31 mouse cellular contexts compared by ENCODE assay signal in the genomic region with DNA sequence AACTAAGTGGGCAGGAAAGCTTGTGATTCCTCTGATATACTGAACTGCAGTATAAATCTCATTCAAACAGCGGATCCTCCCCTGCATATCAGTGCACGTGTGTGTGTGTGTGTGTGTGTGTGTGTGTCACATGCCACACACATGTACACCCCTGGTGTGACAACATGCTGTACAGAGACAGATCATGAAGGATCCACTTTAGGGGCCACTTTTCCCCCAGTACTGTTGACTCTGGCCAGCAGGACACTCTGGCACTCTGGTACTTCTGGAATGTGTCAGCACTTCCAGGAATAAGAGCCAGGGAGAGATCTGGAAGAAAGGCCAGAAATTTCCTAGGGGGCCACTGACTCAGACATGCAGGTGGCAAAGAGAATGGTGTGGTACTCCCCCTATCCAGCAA. TPM values are rescaled to one million over a fixed set of nuclear protein-coding genes. Genes with fewer than 3 reads are reported as not detected.
DNase-seq lines count a peak whose midpoint lies in the region; ATAC-seq and TF ChIP-seq lines count a peak whose summit lies in the region.
"Had no signal": no experiment of that assay in that cellular context is flagged by ENCODE, and none has a peak within 500 bp of the region (broad histone marks: within the 10 kb centered on the region; RNA-seq: fewer than 3 reads in every experiment).

No protein-coding gene starts in this region.

- H3K9me3 ChIP-seq in forebrain, embryonic 12.5 days, result no peaks in the 10 kb centered on the region
- no peaks in the 10 kb centered on the region for H3K9me3 ChIP-seq in forebrain, embryonic 16.5 days (ENCODE audit: control insufficient read depth, low read length)
- no peaks in the 10 kb centered on the region for H3K9me3 ChIP-seq in heart, embryonic 14.5 days (ENCODE audit: control insufficient read depth, low read length)
- H3K9me3 ChIP-seq: hindbrain, embryonic 10.5 days; megakaryocyte, embryonic 14.5 days; neural tube, embryonic 12.5 days had no signal

- H3K79me2 ChIP-seq in heart, adult 2 months (replicated peaks; ENCODE audit: control insufficient read depth, insufficient read depth, low read length), result no peaks in the 10 kb centered on the region

- no peak for ATAC-seq in forebrain, embryonic 12.5 days (ENCODE audit: low FRiP score)
- ATAC-seq in forebrain, embryonic 16.5 days, result no peak
- ATAC-seq in heart, embryonic 14.5 days (ENCODE audit: insufficient number of reproducible peaks, insufficient read depth, low FRiP score, low read depth), result no peak
- ATAC-seq: CD4-positive, CD25-positive, alpha-beta regulatory T cell, adult 4 months; inflammation-experienced regulatory T-cells, adult 6 months; liver, postnatal 0 days had no signal

- peaks cover 56% of the 10 kb centered on the region for H3K27me3 ChIP-seq in forebrain, embryonic 12.5 days
- H3K27me3 ChIP-seq in forebrain, embryonic 16.5 days (replicated peaks; ENCODE audit: control insufficient read depth, insufficient read depth, low read length), result no peaks in the 10 kb centered on the region
- H3K27me3 ChIP-seq in heart, embryonic 14.5 days (ENCODE audit: control insufficient read depth, insufficient read depth, low read length), result peaks cover 6% of the 10 kb centered on the region
- H3K27me3 ChIP-seq in heart, adult 2 months (ENCODE audit: control insufficient read depth, insufficient read depth, low read length), result no peaks in the 10 kb centered on the region

- no peak overlapping the region for H3K4me2 ChIP-seq in forebrain, embryonic 12.5 days
- H3K4me2 ChIP-seq in forebrain, embryonic 16.5 days (ENCODE audit: low read length), result no peak overlapping the region
- H3K4me2 ChIP-seq in heart, embryonic 14.5 days (ENCODE audit: low read length), result peak overlapping the region; percentile 8; the same call in 1 of the 2 replicates
- H3K4me2 ChIP-seq: liver, embryonic 11.5 days; neural tube, embryonic 12.5 days had no signal

- no peak overlapping the region for H3K4me3 ChIP-seq in forebrain, embryonic 12.5 days (replicated peaks)
- no peak overlapping the region for H3K4me3 ChIP-seq in forebrain, embryonic 16.5 days (replicated peaks; ENCODE audit: low read length)
- no peak overlapping the region for H3K4me3 ChIP-seq in heart, embryonic 14.5 days (ENCODE audit: control insufficient read depth in 1 of 2, insufficient read depth in 1 of 2, low read depth in 1 of 2, low read length in 2 of 2)
- no peak overlapping the region for H3K4me3 ChIP-seq in heart, adult 2 months
- no peak overlapping the region for H3K4me3 ChIP-seq in layer of hippocampus, adult 2 months
- H3K4me3 ChIP-seq: hindbrain, embryonic 10.5 days; left cerebral cortex, adult 2 months; megakaryocyte, embryonic 14.5 days; neural tube, embryonic 12.5 days had no signal

- H3K4me1 ChIP-seq in forebrain, embryonic 12.5 days, result peaks cover 84% of the 10 kb centered on the region
- H3K4me1 ChIP-seq in forebrain, embryonic 16.5 days (replicated peaks; ENCODE audit: control insufficient read depth, insufficient read depth, low read length), result peaks cover 49% of the 10 kb centered on the region
- H3K4me1 ChIP-seq in heart, embryonic 14.5 days (ENCODE audit: control insufficient read depth in 2 of 2, insufficient read depth in 2 of 2, low read length in 2 of 2), result peaks cover 46 to 74% of the 10 kb centered on the region in 2 experiments
- peaks cover 4% of the 10 kb centered on the region; the same call in 1 of the 2 replicates for H3K4me1 ChIP-seq in heart, adult 2 months (ENCODE audit: control insufficient read depth, insufficient read depth, low read length)
- H3K4me1 ChIP-seq: megakaryocyte, embryonic 14.5 days had no signal

- no peak for TF ChIP-seq CTCF in heart, adult 2 months (IDR thresholded peaks at IDR 0.05)
- TF ChIP-seq CTCF in layer of hippocampus, adult 2 months (conservative IDR thresholded peaks at IDR 0.05), result no peak

- no peak overlapping the region for H3K9ac ChIP-seq in forebrain, embryonic 12.5 days
- H3K9ac ChIP-seq in forebrain, embryonic 16.5 days (replicated peaks; ENCODE audit: low read depth, low read length), result no peak overlapping the region; the same call in 1 of the 2 replicates
- H3K9ac ChIP-seq in heart, embryonic 14.5 days (ENCODE audit: low read length), result 0 out of 2 replicates have a peak overlapping the region, but pooled peaks have one; percentile 38
- no peak overlapping the region for H3K9ac ChIP-seq in heart, adult 2 months (ENCODE audit: low read depth, low read length)
- H3K9ac ChIP-seq: liver, postnatal 0 days; neural tube, embryonic 12.5 days had no signal

- 0 out of 2 replicates have a peak overlapping the region, but pooled peaks have one; percentile 11 for H3K27ac ChIP-seq in forebrain, embryonic 12.5 days
- H3K27ac ChIP-seq in forebrain, embryonic 16.5 days (ENCODE audit: low read length), result no peak overlapping the region
- H3K27ac ChIP-seq in heart, embryonic 14.5 days (replicated peaks in 1 of 2; ENCODE audit: control insufficient read depth in 1 of 2, insufficient read depth in 1 of 2, low read depth in 2 of 2, low read length in 2 of 2), result peak overlapping the region; percentile 28 to 74; a peak in 3 of 4 replicates
- no peak overlapping the region for H3K27ac ChIP-seq in heart, adult 2 months
- H3K27ac ChIP-seq in layer of hippocampus, adult 2 months, result peak overlapping the region; percentile 23; the same call in 1 of the 2 replicates
- H3K27ac ChIP-seq: hindbrain, embryonic 10.5 days; left cerebral cortex, adult 2 months; neural tube, embryonic 12.5 days; stomach, postnatal 0 days had no signal

- TF ChIP-seq POLR2A in heart, adult 2 months (IDR thresholded peaks at IDR 0.05; ENCODE audit: insufficient read depth, low read depth, low read length), result no peak

- no peak for DNase-seq in heart, adult 2 months
- no peak for DNase-seq in layer of hippocampus, adult 2 months (ENCODE audit: low spot score in 2 of 2)
- no peak for DNase-seq in layer of hippocampus, adult 8-10 months (ENCODE audit: low spot score in 2 of 2)
- DNase-seq in lung, postnatal 36 days, result peak; percentile 37
- DNase-seq in lung, postnatal 14 days, result no peak
- DNase-seq: adrenal gland, postnatal 14 days; cerebellum, adult 2 months; cerebellum, postnatal 25 days; gastrocnemius, postnatal 10 days; kidney, adult 18-20 months; kidney, postnatal 4 days; liver, postnatal 0 days; right cerebral cortex, postnatal 14 days; thymus, adult 2 months had no signal

- WGBS in forebrain, embryonic 12.5 days, result 87% methylated on average over 2 of the region's 2 CpGs
- WGBS in forebrain, embryonic 16.5 days, result 84% methylated on average over 2 of the region's 2 CpGs
- 46% methylated on average over 2 of the region's 2 CpGs for WGBS in heart, embryonic 14.5 days
- 58% methylated on average over 2 of the region's 2 CpGs for WGBS in heart, adult 2 months

- no peaks in the 10 kb centered on the region for H3K36me3 ChIP-seq in forebrain, embryonic 12.5 days (replicated peaks)
- H3K36me3 ChIP-seq in forebrain, embryonic 16.5 days (ENCODE audit: control insufficient read depth, insufficient read depth), result no peaks in the 10 kb centered on the region
- no peaks in the 10 kb centered on the region for H3K36me3 ChIP-seq in heart, embryonic 14.5 days (ENCODE audit: control insufficient read depth, insufficient read depth, low read length)
- H3K36me3 ChIP-seq in heart, adult 2 months (ENCODE audit: control insufficient read depth, insufficient read depth, low read length), result no peaks in the 10 kb centered on the region
- H3K36me3 ChIP-seq: hindbrain, embryonic 10.5 days; neural tube, embryonic 12.5 days had no signal

- intact Hi-C loops in heart, adult 2 months (cut with DNase I), result loop anchor here (5.0 kb wide), 1 partner anchor 99 kb away; no protein-coding TSS in a partner anchor

- TF ChIP-seq EP300 in heart, adult 2 months (IDR thresholded peaks at IDR 0.05; ENCODE audit: insufficient read depth, low read depth, low read length), result no peak

RNA-seq across cellular contexts. Expression of gene Prdm16, which starts 10.4 kb away (rescaled TPM):
- 40.5 and 49.4 TPM in 2 replicates for polyA plus RNA-seq in forebrain, embryonic 12.5 days (2016; fragmentation: Nextera tagmentation; extraction: Ambion mirVana)
- 29.8 and 35.0 TPM in 2 replicates for polyA plus RNA-seq in forebrain, embryonic 16.5 days (2015; fragmentation: Nextera tagmentation; extraction: Ambion mirVana)
- 18.1 and 19.5 TPM in 2 replicates for polyA plus RNA-seq in heart, embryonic 14.5 days (2014; fragmentation: Nextera tagmentation; extraction: Ambion mirVana)
- 10 to 100 TPM; 16.8 to 18.1 TPM for total RNA-seq in heart, adult 2 months (2021)
- 7.6 and 10.8 TPM in 2 replicates for polyA plus RNA-seq in heart, adult 2 months (2012; rRNA removed)
- total RNA-seq in layer of hippocampus, adult 2 months (2021), result 10 to 100 TPM; 10.8 to 11.5 TPM
- total RNA-seq in layer of hippocampus, adult 8-10 months (2022), result 10 to 100 TPM in 3 of 4 experiments, 1 to 10 TPM in 1; 9.3 to 15.5 (median 13.9) TPM

RNA-seq across cellular contexts. Expression of gene Actrt2, which starts 41.4 kb away (rescaled TPM):
- polyA plus RNA-seq in forebrain, embryonic 12.5 days (2016; fragmentation: Nextera tagmentation; extraction: Ambion mirVana), result not detected in 2 replicates
- not detected in 2 replicates for polyA plus RNA-seq in forebrain, embryonic 16.5 days (2015; fragmentation: Nextera tagmentation; extraction: Ambion mirVana)
- not detected in 2 replicates for polyA plus RNA-seq in heart, embryonic 14.5 days (2014; fragmentation: Nextera tagmentation; extraction: Ambion mirVana)
- total RNA-seq in heart, adult 2 months (2021), result not detected
- polyA plus RNA-seq in heart, adult 2 months (2012; rRNA removed), result 0.18 and 0.47 TPM in 2 replicates
- total RNA-seq in layer of hippocampus, adult 2 months (2021), result not detected
- not detected for total RNA-seq in layer of hippocampus, adult 8-10 months (2022)
- total RNA-seq: adrenal gland, postnatal 14 days; gastrocnemius, postnatal 10 days; granulocyte monocyte progenitor cell, adult 5-6 weeks; layer of hippocampus, postnatal 10 days; left cerebral cortex, adult 2 months; left cerebral cortex, postnatal 36 days had no signal
- polyA plus RNA-seq: CD4-positive, CD25-positive, alpha-beta regulatory T cell, adult 4 months; cerebellum, adult 2 months; embryonic facial prominence, embryonic 14.5 days; hindbrain, embryonic 10.5 days; inflammation-experienced regulatory T-cells, adult 6 months; kidney, embryonic 16.5 days; liver, embryonic 11.5 days; liver, postnatal 0 days; midbrain, embryonic 14.5 days; neural tube, embryonic 12.5 days; stomach, postnatal 0 days had no signal

Comparison
In these comparisons a context has a peak if more than half of its experiments do, and no peak if none do; other contexts are left out.
1. H3K27ac ChIP-seq: peak in forebrain, embryonic 12.5 days (single experiment), heart, embryonic 14.5 days (2 of 2) and layer of hippocampus, adult 2 months (single experiment); none in forebrain, embryonic 16.5 days (single experiment) and heart, adult 2 months (single experiment).